Mouse (Mus musculus): ENCODE results near the gene Klhl23. TPM values are rescaled to one million over a fixed set of nuclear protein-coding genes. Genes with fewer than 3 reads are reported as not detected.

The Klhl23 gene
- polyA plus RNA-seq (2014; fragmentation: Illumina TruSeq; extraction: RNeasy Lipid Tissue Mini Kit (QIAGEN cat#74804); ENCODE audit: low read depth, low replicate concordance) = 22.6 TPM

DNA sequence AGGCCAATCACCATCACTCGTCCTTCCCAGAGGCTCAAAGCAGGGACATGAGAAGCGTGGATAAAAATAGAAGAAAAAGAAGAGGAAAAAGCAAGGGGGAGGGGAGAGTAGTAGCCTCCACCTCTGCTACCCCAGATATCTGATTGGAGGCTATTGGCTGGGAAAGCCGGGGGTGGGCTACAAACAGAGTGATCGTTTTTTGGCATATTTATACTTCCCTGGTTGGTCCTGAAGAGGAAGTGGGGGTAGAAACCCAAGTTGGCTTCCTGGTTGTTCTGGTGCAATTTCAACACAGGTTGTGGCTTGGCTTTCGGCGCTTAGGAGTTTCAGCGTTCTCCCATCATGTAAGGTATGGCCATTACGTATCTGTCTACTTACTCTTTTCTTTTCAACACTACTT, at the start of gene Klhl23:
Gene Klhl23 (plus strand): TSS at position 234 of the 400 bp plus-strand sequence.

DNA sequence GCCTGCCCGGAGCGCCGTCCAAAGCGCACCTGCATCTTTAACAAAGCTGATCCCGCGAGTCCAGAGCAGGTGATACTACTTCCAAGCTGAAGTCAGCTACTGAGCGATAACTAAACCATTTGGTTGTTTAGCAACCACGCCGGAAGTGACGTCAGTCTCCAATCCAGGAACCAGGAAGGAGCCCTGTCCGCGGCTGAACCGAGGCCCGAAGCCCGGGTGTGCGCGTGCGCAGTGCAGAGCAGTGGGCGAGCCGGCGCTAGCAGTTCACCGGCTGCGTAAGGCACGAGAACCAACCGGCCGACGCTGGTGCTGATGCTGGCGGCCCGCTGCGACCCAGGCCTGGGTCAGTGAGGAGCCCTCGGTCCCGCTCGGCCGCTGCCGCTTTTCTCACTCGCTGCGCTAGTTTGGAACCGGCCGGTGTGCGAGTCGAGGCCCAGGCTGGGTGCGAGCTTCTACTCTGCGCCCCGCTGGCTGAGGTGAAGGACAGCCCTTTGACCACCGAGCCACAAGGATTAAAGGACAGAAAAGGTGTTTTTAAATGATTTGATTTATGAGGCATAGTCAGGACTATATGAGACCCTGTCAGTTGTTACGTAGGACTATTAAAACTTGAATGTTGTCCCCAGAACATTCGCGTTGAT, 32.2 kb upstream of the Klhl23 start, which contains the start of the genes Ccdc173 and Phospho2:
Gene Ccdc173 (minus strand): TSS at position 147 of the 641 bp plus-strand sequence.
Gene Phospho2 (plus strand): TSS at position 195 of the 641 bp plus-strand sequence.

DNA sequence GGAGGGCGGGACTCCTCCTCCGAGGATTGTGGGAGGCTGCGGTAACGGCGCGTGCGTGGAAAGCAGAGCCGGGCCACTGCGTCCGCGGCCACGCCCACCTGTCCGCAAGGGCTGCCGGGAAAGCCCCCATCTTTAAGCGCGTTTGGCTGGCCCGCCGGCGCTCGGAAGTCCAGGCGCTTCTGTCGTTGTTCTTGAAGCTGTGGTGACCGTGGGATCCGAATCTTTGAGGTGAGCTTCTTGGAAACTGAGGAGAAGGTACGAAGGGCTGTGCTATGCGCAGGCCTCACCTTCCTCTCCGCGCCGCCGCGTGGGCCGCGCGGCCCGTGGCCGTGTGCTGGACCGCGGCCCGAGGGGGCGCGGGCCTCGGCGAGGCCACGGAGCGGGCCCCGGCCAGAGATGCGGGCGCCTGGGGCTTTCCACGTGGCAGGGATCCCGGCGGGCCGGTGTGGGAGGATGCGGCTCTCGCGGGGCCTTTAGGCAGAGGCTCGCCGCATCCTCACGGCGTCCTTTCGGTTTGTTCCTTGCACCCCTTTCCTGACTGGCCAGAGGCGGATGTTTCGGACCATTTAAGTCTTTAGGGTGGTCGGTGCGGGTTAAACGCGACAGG, 39.8 kb downstream of the Klhl23 start, which contains the start of gene Ssb:
Gene Ssb (plus strand): TSS at position 78 of the 607 bp plus-strand sequence.

DNA sequence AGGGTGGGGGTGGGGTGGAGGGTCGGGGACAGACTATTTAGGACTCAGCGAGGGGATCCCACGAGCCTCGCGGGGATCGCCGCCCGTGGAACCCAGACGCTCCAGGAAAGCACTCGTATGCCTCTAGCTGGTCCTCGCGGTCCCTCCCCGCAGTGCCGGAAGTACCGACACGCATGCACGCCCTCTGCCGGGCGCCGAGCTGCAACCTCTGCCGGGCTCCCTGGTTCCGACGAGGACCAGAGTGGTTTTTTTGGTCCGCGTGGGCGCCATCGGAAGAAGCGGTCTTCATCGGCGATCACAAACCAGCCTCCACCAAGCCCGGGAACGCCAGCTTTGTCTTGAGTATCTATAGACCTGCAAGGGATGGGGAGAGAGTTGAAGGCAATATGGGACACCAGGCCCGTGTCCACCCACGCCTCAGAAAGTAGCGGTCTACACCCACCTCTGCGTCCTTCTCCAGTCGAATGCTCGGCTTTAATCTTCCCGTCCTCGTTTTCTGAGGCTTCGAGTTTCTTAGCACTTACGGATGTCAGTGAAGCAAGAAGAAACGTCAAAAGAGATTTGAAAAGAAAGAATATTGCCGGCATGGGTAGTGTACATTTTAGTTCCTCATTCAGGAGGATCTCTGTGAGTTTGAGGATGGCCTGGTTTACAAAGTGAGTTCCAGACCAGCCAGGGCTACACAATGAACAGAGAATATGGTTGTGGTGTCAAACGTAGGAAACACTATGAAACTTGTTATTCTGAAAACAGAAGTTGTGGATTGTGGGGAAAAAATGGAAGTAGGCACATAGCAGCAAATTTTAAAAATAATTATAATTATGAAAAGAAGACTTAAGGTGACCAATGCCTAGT, 63.9 kb downstream of the Klhl23 start, which contains the start of gene Mettl5:
Gene Mettl5 (minus strand): TSS at position 165 of the 855 bp plus-strand sequence.

Other genes with a start within 250 kb of the Klhl23 start
- 13.7 TPM for gene Lrp2, start 235.9 kb upstream of the Klhl23 start, polyA plus RNA-seq (2014; fragmentation: Illumina TruSeq; extraction: RNeasy Lipid Tissue Mini Kit (QIAGEN cat#74804); ENCODE audit: low read depth, low replicate concordance)
- 15.2 TPM for gene Bbs5, start 174.8 kb upstream of the Klhl23 start, polyA plus RNA-seq (2014; fragmentation: Illumina TruSeq; extraction: RNeasy Lipid Tissue Mini Kit (QIAGEN cat#74804); ENCODE audit: low read depth, low replicate concordance)
- 0.42 TPM for gene Klhl41, start 151.8 kb upstream of the Klhl23 start, polyA plus RNA-seq (2014; fragmentation: Illumina TruSeq; extraction: RNeasy Lipid Tissue Mini Kit (QIAGEN cat#74804); ENCODE audit: low read depth, low replicate concordance)
- 11.1 TPM for gene Fastkd1, start 108.4 kb upstream of the Klhl23 start, polyA plus RNA-seq (2014; fragmentation: Illumina TruSeq; extraction: RNeasy Lipid Tissue Mini Kit (QIAGEN cat#74804); ENCODE audit: low read depth, low replicate concordance)
- 28.4 TPM for gene Ppig, start 99.4 kb upstream of the Klhl23 start, polyA plus RNA-seq (2014; fragmentation: Illumina TruSeq; extraction: RNeasy Lipid Tissue Mini Kit (QIAGEN cat#74804); ENCODE audit: low read depth, low replicate concordance)
- 5.8 TPM for gene Ccdc173, start 32.4 kb upstream of the Klhl23 start, polyA plus RNA-seq (2014; fragmentation: Illumina TruSeq; extraction: RNeasy Lipid Tissue Mini Kit (QIAGEN cat#74804); ENCODE audit: low read depth, low replicate concordance)
- gene Phospho2, start 32.3 kb upstream of the Klhl23 start, polyA plus RNA-seq (2014; fragmentation: Illumina TruSeq; extraction: RNeasy Lipid Tissue Mini Kit (QIAGEN cat#74804); ENCODE audit: low read depth, low replicate concordance) = 27.0 TPM
- 98.9 TPM for gene Ssb, start 39.6 kb downstream of the Klhl23 start, polyA plus RNA-seq (2014; fragmentation: Illumina TruSeq; extraction: RNeasy Lipid Tissue Mini Kit (QIAGEN cat#74804); ENCODE audit: low read depth, low replicate concordance)
- gene Mettl5, start 63.7 kb downstream of the Klhl23 start, polyA plus RNA-seq (2014; fragmentation: Illumina TruSeq; extraction: RNeasy Lipid Tissue Mini Kit (QIAGEN cat#74804); ENCODE audit: low read depth, low replicate concordance) = 21.0 TPM
- gene Ubr3, start 75.3 kb downstream of the Klhl23 start, polyA plus RNA-seq (2014; fragmentation: Illumina TruSeq; extraction: RNeasy Lipid Tissue Mini Kit (QIAGEN cat#74804); ENCODE audit: low read depth, low replicate concordance) = 38.9 TPM
- gene Myo3b, start 217.2 kb downstream of the Klhl23 start, polyA plus RNA-seq (2014; fragmentation: Illumina TruSeq; extraction: RNeasy Lipid Tissue Mini Kit (QIAGEN cat#74804); ENCODE audit: low read depth, low replicate concordance) = 40.9 TPM

All from adipose tissue, adult 10 weeks (tissue).